Mouse (Mus musculus): ENCODE data around the gene Chchd6.
A peak's percentile ranks its signal among the peaks of the same experiment; 100 is the strongest.

Gene Chchd6

DNA sequence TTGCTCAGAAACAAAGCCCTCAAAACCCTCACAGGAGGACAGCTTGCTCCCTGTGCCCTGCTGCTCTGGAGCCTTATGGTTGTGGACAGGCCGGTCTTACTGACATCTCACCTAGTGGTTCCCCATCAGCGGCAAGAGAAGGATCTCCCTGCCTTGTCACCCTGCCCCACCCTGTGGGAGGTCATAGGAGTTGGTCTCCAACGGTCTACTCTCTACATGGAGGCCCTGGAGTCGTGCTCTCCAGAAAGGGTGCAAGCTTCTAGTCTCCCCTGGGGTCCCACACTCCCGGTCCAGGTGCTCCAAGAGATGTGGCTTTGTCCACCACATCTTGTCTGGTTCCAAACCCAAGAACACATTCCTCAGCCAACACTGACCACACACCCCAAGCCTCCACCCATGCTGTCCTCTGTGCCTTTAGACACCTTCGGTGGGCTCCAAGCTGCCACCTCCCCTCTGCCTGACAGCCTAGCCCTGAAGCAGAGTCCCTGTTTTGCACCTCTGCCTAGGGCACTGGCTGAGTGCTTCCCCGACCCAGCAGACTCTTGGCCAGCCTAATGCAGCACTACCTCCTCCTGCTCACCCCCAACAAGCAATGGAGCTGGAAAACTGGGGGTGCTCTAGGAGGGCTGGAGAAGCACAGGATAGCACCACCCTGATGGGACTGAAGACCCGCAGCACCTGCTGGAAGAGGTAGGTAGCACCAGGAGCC lies 234.6 kb downstream of the Chchd6 start:
- no peak for DNase-seq (ENCODE audit: low read depth, low spot score)

DNA sequence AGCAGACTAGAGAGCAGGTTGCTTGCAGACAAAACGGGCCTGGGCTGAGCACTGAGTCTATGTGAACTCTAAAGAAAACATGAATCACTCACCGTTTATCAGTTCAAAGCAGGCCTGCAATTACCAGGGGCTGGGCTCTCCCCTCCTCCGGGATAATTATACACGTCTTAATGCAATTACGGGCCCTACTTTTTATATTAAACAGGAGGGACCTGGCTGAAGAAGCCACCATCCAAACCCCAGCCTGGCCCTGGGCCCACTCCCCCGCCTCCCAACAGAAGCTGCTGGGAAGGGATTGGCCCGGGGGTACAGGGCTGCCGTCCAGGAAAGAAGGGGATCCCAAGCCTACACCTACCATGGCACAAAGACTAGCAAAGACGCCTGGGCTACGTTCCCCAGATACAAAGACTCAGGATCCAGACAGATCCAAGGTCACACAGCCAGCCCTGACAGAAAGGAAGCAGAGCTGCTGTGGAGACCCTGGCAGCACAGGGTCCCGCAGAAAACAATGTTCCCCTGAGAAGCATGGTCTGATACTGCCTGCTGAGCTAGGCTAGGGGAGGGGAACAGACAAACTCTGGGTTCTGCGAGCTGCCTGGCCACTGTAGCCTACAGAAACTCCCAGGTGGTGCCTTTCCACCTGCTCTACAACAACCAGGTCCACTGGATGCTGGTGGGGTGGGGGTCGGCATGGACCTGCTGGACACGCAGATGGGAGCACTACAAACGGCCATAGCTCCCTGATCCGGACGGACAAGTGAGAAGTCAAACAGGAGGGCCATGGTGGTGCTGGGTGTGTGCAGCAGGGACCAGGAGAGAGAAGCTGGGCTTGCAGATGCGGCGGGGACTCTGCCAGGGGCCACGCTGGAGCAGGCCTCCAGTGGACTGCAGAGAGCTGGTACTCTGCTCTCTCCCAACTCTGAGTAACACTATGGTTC lies 235.4 kb downstream of the Chchd6 start:
- no peak for DNase-seq (ENCODE audit: low read depth, low spot score)

DNA sequence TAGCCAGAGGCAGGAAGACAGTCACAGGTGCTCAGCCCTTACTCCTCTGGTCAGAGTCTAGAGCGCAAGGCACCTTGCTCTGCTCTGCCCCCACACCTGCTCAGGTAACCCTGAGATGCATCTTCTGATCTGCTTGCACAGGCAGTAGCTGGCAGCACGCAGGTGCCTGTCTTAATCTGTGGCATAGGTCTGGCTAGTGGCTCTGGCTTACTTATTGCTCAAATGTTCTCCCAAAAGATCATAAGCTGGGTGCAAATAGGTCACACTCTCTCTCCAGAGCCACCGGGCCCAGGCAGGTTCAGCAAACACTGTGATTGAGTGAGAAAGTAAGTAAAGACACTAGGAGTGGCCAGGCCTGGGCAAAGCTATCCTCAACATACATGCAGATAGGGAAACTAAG lies 236.3 kb downstream of the Chchd6 start:
- DNase-seq (ENCODE audit: low read depth, low spot score), result no peak

DNA sequence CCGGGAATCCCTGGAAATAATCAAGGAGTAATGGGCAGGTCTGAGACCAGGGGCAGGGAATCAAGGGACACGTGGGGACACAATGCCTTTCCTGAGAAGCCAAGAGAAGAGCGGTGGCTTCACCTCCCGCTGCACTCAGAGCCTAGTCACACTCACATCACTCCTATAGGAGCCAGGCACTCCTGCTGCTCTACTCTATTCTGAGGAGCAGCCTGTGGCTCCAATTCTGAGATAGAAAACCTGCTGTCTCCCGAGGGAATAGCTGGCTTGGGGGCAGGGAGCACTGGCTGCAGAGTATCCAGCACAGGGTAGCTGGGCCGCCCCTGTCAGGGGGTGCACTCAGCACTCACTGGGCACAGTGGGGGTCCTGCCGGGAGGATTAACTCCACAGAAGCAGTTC lies 239.8 kb downstream of the Chchd6 start:
- DNase-seq (ENCODE audit: low read depth, low spot score), result no peak

DNA sequence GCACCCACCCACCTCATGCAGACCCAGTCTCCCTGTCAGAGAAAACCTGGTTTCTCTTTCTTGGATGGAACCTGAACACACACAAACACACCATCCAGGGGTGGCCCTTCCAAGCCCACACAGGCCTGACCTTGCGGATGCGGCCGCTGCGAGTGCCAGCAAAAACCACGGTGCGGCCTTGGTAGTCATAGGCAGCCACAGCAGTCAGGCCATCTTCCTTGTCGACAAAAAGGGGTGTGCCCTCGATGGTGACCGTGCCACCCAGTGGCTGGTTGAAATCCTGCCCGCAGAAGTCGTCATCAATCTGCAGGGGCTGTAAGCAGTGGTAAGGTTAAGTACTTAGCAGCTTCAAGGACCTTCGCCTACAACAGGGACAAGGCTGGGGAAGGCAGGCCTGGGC lies 240.7 kb downstream of the Chchd6 start:
- DNase-seq (ENCODE audit: low read depth, low spot score), result no peak

DNA sequence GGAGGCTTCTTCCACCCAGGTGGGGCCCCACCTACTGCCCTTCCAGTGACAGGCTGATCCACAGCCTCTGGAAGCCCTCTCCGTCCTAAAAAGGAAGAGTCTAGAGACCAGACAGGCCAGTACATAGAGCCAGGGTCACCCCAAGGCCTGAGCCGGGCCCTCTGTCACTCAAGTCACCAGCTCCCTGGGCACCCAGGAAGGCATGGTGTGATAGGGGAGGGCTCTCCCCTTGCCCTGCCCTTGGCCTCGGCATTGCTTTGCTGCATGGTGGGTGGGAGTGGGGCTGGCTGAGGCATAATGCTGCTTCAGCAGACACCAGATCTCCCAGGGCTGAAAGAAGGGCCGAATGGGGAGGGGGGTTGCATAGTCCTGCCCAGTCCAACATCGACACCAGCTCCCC lies 241.4 kb downstream of the Chchd6 start:
- no peak for DNase-seq (ENCODE audit: low read depth, low spot score)

DNA sequence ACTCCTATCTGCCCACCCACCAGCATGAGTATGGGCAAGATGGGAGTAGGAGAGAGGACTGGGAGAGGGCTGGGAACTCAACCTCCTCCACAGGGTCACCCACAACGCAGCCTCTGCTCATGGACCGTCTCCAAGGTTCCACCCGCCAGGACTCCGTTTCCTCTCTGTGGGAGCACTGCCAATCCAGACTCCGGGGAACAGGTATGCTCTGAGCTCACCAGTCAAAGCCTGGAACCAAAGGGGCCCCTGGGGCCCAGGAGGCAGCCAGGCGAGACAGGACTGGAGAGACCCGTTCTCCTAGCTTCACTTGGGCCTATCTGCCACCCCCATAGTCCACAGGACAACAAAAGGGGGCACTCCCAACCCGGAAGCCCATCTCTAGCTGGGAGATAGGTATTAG lies 242.4 kb downstream of the Chchd6 start:
- no peak for DNase-seq (ENCODE audit: low read depth, low spot score)

DNA sequence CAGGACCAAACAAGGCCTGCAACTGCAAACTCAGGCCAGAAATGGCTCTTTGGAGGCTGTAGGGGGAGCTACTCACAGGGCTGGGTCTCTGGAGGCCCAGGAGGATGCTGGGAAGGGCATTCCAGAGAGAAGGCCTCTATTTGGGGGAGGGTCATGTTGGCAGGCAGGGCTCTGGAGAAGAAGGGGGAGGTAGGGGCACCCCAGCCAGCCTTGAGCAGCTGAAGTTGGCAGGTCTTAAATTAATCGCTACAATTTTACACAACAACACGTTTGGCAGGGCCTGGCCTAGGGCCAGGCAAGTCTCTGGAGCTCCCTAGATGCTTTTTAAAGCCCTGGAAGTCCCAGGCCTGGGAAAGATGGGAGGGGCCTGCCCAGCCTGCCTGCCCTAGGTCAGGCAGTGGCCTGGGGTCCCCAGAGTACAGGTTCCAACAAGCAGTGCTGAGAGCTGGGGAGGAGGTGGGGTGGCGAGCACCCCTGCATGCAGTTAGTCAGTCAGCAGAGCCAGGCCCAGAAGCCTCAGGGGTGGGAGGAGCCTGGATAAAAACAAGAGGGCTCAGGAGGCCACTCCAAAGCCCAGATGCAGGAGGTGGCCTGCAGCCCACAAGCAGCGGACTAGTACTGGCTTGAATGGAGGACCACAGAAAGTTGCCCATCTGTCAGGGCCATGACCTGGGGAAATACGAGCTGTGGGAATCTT lies 243.9 kb downstream of the Chchd6 start:
- peak; percentile 68 for DNase-seq (ENCODE audit: low read depth, low spot score)

DNA sequence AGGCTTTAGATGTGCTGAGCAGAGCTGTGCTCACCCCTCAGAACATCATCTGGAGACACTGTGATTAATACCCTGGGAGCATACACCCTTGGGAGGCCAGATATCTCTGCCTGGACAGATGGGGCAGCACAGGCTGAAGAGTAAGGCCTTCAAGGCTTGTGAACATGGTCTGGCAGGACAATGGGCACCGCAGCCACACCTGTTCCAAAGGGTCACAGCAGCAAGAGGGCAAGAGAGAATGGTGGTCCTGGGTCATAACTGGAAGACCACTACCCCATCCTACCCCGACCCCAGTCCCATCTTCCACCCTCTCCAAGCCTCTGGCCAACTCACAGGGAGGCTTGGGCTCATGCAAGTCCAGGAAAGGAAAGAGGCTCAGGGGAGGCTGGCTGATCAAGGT lies 244.9 kb downstream of the Chchd6 start:
- no peak for DNase-seq (ENCODE audit: low read depth, low spot score)

DNA sequence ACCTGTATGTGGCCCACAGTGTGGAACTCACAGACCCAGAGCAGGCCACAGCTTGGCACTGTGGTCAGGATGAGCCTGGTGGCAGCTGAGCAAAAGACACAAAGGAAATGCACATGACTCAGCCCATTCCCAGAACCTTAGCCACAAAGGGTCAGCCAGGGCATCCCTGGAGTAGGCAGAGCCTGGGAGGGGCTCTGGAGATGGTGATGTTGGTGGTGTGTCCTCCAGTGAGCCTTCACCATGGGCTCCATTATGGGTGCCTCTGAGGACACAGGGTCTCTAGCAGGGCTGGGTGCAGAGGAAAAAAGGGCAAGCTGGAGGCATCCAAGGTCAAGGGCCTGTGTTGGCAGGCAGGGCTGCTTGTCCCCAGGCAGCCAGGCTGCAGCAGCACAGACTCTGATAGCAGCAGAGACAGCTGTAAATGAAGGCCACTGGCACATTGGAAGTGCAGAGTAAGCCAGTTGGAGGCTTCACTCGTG lies 245.4 kb downstream of the Chchd6 start:
- no peak for DNase-seq (ENCODE audit: low read depth, low spot score)

DNA sequence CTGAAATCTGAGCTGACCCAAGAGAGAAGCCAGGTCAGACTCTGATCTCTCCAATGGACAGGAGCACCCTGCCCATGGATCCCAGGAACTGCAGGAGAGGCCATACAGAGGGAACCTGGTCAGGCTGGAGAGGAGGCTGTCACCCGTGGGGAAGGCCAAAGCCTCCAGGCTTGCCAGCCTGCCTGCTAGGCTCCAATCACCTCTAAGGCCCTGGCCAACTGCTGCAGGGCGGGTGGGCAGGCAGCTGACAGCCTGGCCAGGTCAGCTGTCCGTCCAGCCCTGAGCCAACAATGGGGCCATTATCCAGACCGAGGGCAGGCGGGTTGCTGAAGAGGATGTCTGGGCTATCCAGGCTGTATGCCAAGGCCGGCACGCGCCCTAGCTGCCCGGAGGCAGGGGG lies 247.1 kb downstream of the Chchd6 start:
- DNase-seq (ENCODE audit: low read depth, low spot score), result no peak

DNA sequence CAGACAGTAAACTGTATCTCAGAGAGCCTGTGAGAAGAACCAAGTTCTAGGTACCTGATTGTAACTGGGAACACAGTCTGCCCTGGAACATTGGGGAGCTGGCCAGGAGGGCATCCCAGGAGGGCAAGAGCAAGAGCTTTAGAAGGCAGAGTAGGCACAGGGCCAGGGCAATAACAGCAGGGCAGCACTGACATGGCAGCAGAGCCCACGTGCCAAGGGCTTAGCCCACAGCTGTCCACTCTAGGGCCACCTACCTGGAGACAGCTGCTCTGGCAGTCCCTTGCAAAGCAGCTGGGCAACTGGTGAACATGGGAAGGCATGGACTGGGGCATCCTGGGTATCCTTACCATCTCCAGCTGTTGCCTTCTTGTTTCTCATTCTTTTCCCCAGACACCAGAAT lies 247.7 kb downstream of the Chchd6 start:
- DNase-seq (ENCODE audit: low read depth, low spot score), result no peak

DNA sequence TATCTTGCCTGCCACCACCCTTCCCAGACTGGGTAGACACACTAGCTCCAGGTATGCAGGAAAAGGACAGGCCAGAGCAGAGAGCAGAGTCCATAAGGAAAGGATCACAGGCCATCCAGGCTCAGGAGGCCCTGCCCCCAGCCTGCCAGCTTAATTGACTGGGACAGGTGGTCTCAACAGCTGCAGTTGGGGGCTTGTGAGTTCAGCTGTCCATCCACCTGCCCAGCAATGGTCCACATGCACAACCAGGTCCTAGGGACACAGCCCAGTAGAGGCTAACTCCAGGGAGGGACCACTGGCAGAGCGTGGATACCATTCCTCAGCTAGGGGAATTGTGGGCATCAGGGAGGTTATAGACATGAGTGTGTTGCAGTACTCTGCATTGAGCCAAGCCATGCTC lies 249.6 kb downstream of the Chchd6 start:
- peak; percentile 37 for DNase-seq (ENCODE audit: low read depth, low spot score)

DNA sequence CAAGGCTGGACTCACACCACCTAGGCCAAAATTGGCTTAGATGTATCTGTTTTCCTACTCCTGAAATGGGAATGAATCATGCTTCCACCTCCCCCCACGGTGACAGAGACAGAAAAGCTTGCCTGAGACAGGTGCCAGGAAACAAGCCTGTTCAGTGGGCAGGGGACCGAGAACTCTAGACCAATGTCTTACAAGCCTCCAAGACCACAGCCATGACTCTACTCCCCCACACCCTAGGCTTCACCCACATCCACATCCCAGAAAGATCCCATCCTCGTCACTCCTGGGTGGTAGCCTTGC lies 250.0 kb downstream of the Chchd6 start:
- no peak for DNase-seq (ENCODE audit: low read depth, low spot score)

DNA sequence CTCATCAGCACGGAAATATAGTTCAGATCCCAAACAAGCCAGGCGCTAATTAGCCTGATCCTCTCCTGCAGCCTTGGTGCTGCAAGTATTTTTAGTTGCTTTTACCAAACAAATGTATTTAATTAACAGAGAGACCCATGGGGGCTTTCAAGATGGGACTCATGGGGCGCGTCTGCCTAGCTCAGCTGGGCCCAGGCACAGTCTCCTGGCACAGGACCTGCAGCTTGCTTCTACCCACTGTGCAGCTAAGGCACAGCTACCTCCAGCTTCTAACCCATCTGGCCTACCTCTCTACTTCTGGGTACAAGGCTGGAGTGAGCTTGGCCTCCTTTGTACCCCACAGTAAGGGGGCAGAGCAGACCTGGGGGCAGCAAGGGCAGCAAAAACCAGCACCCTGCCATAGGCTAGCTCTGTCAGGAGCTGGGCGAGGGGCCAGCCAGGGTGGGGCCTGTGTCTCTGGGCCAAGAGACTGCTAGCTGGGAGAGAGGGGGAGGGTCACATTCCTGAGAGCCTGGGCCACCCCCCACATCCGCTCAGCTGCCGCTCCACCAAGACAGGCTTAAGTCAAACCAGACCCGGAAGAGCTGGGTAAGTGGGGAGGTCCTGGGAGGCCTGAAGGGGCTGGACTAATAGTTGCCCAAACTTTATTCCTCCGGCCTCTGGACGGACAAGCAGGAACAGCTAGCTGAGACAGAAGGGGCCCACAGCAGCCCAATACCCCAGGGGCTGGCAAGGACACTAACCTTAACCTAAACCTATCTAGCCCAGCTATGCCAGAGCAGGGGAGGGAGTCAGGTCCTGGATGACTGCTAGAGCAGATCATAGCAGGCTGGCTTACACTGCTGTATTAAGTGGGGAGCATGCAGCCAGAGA lies 250.6 kb downstream of the Chchd6 start:
- peak; percentile 89 for DNase-seq (ENCODE audit: low read depth, low spot score)

DNA sequence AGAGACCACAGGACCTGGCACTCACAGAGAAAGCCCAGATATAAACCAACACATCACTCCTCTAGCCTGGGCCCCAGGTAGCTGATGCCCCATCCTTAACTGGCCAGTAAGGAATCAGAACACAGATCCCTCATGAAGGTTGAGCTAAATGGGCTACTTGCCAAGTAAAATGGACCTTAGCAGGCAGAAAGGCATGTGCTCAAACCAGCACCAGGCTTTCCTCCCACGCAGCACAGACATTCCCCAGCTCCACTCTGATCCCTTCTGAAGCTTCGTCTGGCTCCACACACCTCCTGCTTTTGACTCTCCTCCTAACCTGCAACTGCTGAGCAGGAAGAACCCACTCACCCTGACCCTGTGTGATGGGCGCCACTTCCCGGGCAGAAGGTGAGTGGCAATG lies 253.5 kb downstream of the Chchd6 start:
- DNase-seq (ENCODE audit: low read depth, low spot score), result no peak

DNA sequence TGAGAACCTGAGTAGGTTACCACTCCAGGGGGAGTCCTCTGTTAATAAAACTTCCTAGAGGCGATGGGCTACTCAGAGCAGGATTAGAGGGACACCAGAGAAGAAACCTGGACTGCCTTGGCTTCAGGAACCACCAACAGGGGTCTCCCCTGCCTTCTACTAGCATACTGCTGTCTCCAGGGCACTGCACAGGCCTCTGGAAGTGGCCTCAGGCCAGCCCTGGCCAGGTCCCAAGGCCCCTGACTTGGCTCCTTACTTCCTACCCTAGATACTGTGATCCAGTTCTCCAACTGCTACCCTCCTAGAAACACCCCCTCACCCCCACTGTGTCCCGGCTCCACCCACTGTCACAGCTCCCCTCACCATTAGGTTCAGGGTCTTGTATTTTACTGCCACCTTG lies 256.0 kb downstream of the Chchd6 start:
- DNase-seq (ENCODE audit: low read depth, low spot score), result no peak

DNA sequence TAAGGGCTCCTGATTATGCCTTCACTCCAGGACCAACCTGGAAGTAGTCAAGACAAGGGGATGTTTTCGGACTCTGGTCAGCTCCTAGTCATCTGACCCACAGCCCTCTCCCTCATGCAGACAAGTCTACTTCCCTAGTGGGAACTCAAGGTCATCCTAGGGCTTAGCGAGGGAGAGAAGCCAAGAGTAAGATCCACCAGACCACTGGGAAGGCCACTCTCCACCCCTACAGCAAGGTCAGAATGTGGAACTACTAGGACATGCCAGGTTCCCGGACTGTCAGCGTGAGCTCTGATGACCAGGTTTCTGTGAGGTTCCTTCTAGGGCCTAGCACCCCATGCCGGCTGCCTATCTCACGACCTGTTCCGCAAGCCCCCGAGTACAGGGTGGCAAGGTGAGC lies 256.7 kb downstream of the Chchd6 start:
- DNase-seq (ENCODE audit: low read depth, low spot score), result no peak

DNA sequence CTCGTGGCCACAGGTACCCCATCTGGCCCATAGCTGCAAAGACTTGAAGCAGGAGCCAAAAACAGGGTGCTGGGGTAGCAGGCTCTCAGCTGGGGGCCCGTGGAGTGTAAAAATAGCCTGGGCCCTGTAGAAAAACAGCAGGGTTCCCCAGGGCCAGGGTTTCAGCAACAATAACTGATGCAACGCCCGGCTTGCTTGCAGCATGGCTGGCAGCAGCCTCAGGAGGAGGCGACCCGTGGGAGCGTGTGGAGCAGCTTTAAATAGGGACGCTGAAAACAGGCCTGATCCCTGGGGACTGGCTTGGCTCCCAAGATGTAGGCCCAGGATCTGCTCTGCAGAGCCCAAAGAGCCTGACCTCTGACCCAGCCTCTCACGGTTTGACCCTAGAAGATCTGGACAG lies 257.9 kb downstream of the Chchd6 start:
- no peak for DNase-seq (ENCODE audit: low read depth, low spot score)

DNA sequence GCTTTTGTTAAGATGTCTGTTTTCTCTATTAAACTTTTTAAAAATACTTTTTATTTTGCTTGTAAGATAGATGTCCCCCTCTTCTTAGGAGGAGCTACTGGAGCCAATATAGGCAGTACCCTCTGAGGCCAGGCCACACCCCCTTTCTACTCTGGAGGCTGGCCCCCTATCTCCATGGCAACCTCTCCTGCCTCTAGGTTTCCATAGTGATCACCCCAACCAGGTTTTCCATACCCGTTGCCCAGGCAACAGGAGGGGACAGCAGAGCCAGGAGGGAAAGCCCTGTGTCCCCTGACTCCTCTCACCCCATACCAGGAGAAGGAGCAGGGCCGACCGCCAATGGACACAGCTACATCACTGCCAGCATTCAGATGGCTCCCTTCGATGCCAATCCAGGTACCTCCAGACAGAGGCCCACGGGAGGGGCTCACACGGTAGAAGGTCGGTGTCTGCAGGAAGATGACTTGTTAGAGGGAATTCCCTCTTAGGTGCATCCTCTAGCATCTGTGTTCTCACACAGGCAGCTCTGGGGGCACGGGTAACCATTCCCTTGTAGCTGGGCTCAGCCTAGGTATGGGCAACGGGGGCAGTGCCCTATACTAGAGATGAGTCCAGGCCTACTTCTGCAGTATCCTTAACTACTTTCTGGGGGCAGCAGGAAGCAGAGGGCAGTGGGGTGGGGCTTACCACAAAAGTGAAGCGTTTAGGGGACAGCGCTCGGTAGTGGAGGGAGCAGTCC lies 261.3 kb downstream of the Chchd6 start:
- peak; percentile 83 for DNase-seq (ENCODE audit: low read depth, low spot score)
